Mouse (Mus musculus): ENCODE data around the gene Ceacam16. TPM values are rescaled to one million over a fixed set of nuclear protein-coding genes. Genes with fewer than 3 reads are reported as not detected.

The Ceacam16 gene
- polyA plus RNA-seq (2012; rRNA removed; ENCODE audit: low replicate concordance): 1.6 and 5.1 TPM in 2 replicates

GRCm38 (mm10) chr7:19861199-19861598 lies at the start of gene Ceacam16:
Gene Ceacam16 (minus strand): TSS chr7:19861299.

GRCm38 (mm10) chr7:19887849-19888248 lies 26.8 kb upstream of the Ceacam16 start, which contains the start of gene Ceacam19:
Gene Ceacam19 (minus strand): TSS chr7:19887965.

DNA sequence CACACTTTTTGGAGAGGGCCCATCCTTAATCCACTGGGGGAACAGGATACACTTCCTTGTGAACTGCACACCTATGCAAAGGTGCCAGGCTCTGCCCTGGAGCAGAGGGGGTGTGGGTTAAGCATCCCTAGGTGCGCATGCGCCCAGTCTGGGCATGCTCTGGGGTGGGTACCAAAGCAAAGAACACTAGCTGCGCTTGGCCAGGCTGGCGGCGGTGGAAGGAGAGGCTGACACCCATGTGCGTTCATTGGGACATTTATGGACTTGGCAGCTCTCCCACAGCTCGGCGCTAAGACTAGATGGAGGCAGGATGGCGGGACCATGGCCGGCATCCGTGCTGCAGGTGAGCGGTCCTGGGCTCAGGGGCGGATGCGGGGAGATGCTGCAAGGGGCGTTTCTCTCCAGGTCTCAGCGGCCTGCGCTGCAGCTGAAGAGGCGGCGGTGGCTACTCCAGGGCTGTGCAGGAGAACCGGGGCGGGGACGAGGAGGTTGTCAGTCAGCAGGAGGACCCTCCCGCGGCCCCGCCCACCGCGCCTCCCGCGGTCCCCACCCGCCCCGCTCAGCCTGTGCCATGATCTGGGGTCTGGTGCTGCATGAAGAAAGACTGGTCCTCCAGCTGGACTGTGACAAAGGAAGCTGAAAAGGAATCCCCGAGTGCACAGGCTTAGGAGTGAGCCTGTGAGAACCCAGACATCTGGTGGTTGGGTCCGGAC lies 9.1 kb downstream of the Ceacam16 start, which contains the start of gene Gm19345:
Gene Gm19345 (plus strand): TSS at position 146 of the 713 bp plus-strand sequence.

DNA sequence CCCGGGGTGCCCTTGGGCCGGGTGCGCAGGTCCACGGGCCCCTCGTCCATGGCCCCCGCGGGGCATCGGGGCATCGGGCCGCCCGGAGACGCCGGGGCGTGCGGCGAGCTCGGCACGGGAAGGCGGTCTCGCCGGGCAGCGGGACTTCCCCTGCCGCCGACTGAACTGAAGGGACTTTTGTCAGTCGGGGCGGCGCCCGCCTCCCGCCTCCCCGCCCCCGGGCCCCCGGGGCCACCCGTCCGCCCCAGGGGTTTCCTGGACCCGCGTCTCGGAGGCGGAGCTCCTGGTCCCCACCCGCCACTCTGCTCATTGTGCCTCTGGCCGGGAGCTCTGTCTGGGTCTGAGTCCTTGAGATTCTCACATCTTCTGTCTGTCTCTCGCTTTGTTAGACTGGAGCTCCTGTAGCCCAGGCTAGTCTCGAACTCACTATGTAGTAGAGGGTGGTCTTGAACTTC lies 38.5 kb downstream of the Ceacam16 start, which contains the start of gene Bcl3:
Gene Bcl3 (minus strand): TSS at position 167 of the 455 bp plus-strand sequence.

Other genes starting within 250 kb of the Ceacam16 start
- gene Relb, start 231.9 kb downstream of the Ceacam16 start, polyA plus RNA-seq (2012; rRNA removed; ENCODE audit: low replicate concordance): 40.8 and 101 TPM in 2 replicates
- 125 and 164 TPM in 2 replicates for gene Clptm1, start 196.3 kb downstream of the Ceacam16 start, polyA plus RNA-seq (2012; rRNA removed; ENCODE audit: low replicate concordance)
- gene Apoc2, start 183.4 kb downstream of the Ceacam16 start, polyA plus RNA-seq (2012; rRNA removed; ENCODE audit: low replicate concordance): 1.9 and 2.9 TPM in 2 replicates
- gene Gm44805, start 179.9 kb downstream of the Ceacam16 start, polyA plus RNA-seq (2012; rRNA removed; ENCODE audit: low replicate concordance): 1.0 TPM in 1 of 2 replicates, not detected in the other
- 21.1 TPM in 1 of 2 replicates, not detected in the other for gene Apoc4, start 179.8 kb downstream of the Ceacam16 start, polyA plus RNA-seq (2012; rRNA removed; ENCODE audit: low replicate concordance)
- gene Apoc1, start 168.6 kb downstream of the Ceacam16 start, polyA plus RNA-seq (2012; rRNA removed; ENCODE audit: low replicate concordance): 50.4 and 58.9 TPM in 2 replicates
- 2,055 and 4,405 TPM in 2 replicates for gene Apoe, start 162.1 kb downstream of the Ceacam16 start, polyA plus RNA-seq (2012; rRNA removed; ENCODE audit: low replicate concordance)
- gene Tomm40, start 145.9 kb downstream of the Ceacam16 start, polyA plus RNA-seq (2012; rRNA removed; ENCODE audit: low replicate concordance): 62.0 and 84.9 TPM in 2 replicates
- gene Nectin2, start 110.8 kb downstream of the Ceacam16 start, polyA plus RNA-seq (2012; rRNA removed; ENCODE audit: low replicate concordance): 45.9 and 65.6 TPM in 2 replicates
- gene Bcam, start 90.3 kb downstream of the Ceacam16 start, polyA plus RNA-seq (2012; rRNA removed; ENCODE audit: low replicate concordance): 135 and 154 TPM in 2 replicates
- 19.9 and 20.6 TPM in 2 replicates for gene Cblc, start 64.5 kb downstream of the Ceacam16 start, polyA plus RNA-seq (2012; rRNA removed; ENCODE audit: low replicate concordance)
- gene Bcl3, start 38.5 kb downstream of the Ceacam16 start, polyA plus RNA-seq (2012; rRNA removed; ENCODE audit: low replicate concordance): 75.0 and 218 TPM in 2 replicates
- gene Gm19345, start 9.3 kb downstream of the Ceacam16 start, polyA plus RNA-seq (2012; rRNA removed; ENCODE audit: low replicate concordance): 0.88 and 1.4 TPM in 2 replicates
- gene Ceacam19, start 26.7 kb upstream of the Ceacam16 start, polyA plus RNA-seq (2012; rRNA removed; ENCODE audit: low replicate concordance): 0.12 and 0.65 TPM in 2 replicates
- 12.9 and 18.0 TPM in 2 replicates for gene Pvr, start 59.9 kb upstream of the Ceacam16 start, polyA plus RNA-seq (2012; rRNA removed; ENCODE audit: low replicate concordance)
- gene Igsf23, start 89.5 kb upstream of the Ceacam16 start, polyA plus RNA-seq (2012; rRNA removed; ENCODE audit: low replicate concordance): 1.3 and 2.0 TPM in 2 replicates
- gene Ceacam20, start 104.1 kb upstream of the Ceacam16 start, polyA plus RNA-seq (2012; rRNA removed; ENCODE audit: low replicate concordance): 0.13 and 0.19 TPM in 2 replicates
- 0.10 TPM in 1 of 2 replicates, not detected in the other for gene Nlrp9b, start 130.2 kb upstream of the Ceacam16 start, polyA plus RNA-seq (2012; rRNA removed; ENCODE audit: low replicate concordance)
- not detected in 2 replicates for gene Vmn1r91, start 238.4 kb upstream of the Ceacam16 start, polyA plus RNA-seq (2012; rRNA removed; ENCODE audit: low replicate concordance)